Mouse (Mus musculus): ENCODE data around the gene Ccnf. TPM values are rescaled to one million over a fixed set of nuclear protein-coding genes. Genes with fewer than 3 reads are reported as not detected.

Gene Ccnf
- total RNA-seq, 4 experiments from 2014 or later, result 4.9 to 6.4 (median 5.3) TPM

DNA sequence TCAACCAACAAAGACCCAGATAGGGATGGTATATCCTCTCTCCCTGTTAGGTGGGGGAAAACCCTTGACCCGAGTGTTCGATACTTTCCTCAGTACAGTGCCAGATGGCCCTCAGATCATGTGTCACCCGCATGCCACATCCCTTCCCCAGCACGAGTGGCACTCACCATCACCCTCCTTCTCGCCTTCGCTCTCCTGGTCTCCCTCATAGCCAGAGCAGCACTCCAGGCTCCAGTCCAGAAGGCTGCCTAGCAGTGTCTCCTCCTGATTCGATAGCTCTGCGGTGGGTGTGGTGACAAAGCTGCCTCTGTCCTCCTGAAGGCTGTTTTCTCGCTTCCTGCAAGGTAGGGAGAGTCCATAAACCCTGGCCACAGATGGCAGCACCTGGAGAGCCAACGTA is 26.5 kb downstream of the Ccnf start:
- no peak for DNase-seq (ENCODE audit: low spot score in 2 of 2)

DNA sequence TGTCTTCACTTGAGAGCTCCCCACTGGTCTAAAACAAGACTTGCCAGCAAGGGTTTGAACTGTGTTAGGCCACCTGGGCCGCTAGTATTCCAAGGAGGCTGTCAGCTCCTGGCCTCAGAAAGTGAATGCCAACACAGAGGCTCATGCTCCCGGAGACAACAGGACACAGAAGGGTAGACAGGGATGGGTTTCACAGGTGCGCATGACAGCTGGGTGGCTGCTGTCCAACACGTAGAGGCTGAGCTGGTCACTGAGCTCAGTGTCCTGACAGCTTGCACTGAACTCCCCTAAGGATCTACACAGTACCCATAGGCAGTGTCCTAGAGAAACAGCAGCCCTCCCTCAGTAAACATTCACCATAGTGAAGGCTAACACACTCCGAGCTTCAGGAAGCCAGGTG is 27.8 kb downstream of the Ccnf start:
- no peak for DNase-seq (ENCODE audit: low spot score in 2 of 2)

DNA sequence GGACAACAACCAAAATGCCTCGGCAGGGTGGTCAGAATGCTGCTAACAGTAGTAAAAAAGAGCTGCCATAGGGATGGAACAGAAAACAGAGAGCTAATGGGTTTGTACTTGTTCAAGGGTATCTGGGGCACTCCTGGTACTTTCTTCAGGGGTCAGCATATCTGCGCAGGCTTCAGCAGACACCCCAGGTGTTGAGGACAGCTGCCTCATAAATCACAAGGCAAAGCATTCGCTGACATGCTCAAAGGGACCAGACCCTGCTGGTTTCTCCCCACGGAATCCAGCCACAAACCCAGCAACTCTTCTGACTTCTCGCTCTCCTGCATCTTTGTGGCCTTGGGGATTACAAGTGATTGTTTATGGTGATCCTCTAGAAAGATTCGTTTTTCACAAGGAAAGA is 28.6 kb downstream of the Ccnf start:
- DNase-seq (ENCODE audit: low spot score in 2 of 2), result no peak

DNA sequence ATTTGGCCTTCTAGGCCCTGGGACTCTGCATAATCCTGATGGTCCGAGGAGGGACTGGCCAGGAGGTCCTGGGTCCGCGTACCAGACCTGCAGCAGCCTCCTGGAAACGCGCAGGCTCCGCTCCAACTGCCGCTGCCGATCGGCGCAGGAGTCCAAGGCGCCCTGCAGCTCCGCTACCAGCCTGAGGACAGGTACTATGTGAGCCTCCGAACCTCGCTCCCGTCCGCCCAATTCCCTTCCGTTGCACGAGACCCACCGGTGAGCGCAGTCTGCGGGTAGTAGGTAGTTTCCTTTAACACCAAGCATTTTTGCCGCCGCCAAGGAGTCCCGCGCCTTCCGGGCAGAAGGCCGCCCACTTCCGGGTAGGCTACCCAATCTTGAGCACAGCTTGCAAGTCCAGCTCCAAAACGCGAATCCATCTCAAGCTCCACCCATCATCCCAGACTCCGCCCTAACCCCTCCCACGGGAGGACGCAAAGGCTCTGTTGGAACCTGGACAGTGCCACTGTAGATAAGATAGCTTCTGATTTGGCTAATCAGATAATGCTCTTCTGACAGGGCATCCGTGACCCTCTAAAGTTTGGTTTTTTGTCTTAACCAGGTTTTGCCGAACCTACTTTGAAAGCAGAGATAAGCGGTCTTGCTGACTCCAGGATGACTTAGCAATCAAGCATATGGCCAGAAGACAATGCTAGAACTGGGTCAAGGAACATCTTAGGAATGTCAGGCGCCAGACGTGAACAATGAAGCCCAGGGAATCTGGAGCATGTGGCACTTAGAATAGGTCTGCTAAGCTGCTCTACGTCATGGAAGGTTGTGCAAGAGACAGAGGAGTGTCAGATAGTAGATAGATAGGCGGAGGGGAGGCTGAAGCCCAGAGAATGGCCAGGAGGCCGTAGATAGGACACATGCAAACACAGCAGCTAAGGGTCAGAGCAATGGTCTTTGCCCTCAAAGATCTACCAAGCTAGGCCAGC is 30.6 kb downstream of the Ccnf start, which contains the start of gene Tedc2:
TSS of gene Tedc2 (minus strand) at position 417 of the 977 bp plus-strand sequence.
- peak; percentile 81 to 92 for DNase-seq (ENCODE audit: low spot score in 2 of 2)

DNA sequence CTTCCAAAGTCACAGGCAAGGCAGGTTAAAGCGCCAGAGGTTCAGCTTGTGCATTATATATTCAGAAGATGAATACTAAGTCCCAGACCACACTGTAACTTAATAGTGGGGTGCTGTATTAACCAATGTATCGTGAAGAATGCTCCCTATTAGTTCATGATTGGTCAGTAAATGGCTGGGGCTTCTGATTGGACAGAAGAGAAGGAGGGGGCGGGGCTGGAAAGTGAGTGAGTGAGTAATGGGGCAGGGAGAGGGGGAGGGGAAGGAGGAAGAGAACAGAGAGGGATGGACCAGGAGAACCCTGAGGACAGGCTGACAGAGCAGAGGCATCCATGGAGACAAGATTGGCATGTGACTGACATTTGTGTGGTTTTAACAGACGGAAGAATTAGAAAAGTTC is 34.4 kb downstream of the Ccnf start:
- DNase-seq (ENCODE audit: low spot score in 2 of 2), result no peak

DNA sequence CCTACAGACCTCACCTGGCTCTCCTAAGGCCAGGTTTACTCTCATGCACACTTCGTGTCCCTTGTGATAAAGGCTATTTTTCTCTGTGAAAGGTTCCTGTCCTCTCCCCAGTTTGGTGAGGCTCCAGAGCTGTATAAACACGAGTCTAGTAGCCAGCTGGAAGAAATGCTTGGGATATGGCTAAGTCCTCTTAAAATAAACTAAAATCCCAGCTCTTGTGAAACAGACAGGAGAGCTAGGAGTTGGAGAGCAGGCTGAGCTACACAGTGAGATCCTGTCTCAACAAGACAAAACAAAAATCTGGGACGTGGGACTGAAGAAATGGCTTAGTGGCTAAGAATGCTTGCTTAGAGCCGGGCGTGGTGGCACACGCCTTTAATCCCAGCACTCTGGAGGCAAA is 38.1 kb downstream of the Ccnf start:
- no peak for DNase-seq (ENCODE audit: low spot score in 2 of 2)

DNA sequence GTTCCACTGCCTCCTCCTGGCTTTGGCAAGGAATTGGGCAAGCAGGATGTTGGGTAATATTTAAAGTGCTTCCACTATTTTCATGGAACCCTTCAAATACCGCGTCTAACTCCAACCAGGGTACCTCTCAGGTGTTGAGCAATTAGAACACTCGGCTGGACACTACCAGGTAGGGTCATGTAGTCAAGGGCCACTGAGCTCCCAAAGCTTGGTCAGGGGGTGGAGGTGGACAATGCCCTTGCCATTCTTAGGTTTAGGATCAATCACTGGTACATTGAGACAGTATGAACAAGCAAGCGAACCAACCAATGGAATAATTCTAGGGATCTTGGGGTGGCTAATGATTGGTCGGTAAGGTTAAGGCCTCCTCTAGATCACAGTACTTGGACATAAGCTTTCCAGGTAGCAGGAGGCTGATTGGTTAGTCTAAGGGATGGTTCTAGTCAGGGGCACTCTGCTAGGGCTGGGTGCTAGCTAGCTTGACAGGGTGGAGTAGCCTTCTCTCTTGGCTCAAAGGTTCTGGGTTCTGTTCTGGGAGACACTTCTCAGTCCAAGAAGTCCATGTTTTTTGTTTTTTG is 38.8 kb downstream of the Ccnf start:
- no peak for DNase-seq (ENCODE audit: low spot score in 2 of 2)

DNA sequence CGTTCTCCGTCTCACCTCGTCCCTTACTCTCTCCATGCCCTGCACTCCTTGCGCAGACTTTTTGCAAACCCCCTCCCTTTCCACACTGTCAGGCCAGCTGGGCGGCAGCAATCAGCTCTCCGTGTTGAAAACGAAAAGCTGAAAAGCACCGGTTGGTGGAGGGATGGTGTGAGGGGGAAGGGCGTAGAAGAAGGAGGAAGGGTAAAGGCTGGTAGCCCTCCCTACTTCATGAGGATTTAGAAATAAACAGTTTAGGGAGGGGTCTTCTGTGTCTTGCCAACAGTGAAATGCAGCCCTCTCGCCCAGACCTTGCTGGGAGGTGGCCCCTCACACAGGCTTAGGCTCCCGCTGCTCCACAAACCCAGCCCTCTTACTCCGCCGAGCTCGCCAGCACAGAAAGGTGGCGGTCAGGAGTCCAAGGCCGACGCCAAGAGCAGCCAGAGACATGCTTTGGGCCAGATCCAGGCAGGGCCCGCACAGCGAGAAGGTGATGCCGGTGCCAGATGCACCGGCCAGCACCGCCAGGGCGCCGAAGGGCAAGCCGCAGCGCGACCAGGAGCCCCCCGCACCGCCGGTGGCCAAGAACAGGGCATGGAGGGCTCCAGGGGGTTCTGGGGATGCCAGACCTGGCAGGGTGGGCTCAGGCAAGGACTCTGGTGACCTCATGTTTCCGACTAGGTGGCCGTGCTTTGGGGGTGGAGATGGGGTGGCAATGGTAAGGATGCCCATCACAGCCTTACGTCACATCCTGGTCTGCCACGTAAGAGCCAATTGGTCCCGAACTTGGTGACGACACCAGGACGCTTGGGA is 39.4 kb downstream of the Ccnf start:
- DNase-seq (ENCODE audit: low spot score in 2 of 2), result peak; percentile 62 to 89

DNA sequence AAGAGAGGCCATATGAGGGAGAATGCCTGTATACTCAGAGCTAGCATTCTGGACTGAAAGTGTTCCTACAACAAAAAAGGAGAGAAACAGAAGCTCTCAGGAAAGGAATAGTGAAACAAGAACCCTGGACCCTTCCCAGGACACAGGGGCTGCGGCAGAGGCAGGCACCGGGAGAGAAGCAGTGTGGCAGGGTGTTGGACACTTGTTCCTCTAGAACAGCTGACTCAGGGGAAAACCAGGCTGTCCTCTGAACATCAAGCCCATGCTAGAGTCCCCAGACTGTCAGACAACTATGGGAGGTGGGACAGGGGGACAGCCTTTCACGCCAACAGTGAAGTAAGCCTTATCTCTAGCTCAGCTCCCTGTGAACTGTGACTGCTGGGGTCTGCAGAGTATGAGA is 40.7 kb downstream of the Ccnf start:
- DNase-seq (ENCODE audit: low spot score in 2 of 2), result no peak

DNA sequence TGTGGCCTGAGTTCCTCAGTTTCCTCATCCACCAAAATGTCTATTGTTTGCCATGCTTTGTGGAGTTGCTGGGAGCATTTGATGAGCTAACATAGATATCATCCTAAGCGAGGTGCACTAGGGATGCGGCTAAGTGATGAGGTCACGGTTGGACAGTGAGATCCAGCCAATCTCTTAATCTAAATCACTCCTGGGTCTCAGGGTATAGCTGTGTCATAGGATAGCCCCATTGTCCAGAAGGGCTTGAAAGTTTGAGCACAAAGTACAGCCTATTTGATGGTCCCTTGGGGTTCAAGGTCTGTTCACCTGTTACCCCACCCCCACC is 41.4 kb downstream of the Ccnf start:
- DNase-seq (ENCODE audit: low spot score in 2 of 2), result no peak

DNA sequence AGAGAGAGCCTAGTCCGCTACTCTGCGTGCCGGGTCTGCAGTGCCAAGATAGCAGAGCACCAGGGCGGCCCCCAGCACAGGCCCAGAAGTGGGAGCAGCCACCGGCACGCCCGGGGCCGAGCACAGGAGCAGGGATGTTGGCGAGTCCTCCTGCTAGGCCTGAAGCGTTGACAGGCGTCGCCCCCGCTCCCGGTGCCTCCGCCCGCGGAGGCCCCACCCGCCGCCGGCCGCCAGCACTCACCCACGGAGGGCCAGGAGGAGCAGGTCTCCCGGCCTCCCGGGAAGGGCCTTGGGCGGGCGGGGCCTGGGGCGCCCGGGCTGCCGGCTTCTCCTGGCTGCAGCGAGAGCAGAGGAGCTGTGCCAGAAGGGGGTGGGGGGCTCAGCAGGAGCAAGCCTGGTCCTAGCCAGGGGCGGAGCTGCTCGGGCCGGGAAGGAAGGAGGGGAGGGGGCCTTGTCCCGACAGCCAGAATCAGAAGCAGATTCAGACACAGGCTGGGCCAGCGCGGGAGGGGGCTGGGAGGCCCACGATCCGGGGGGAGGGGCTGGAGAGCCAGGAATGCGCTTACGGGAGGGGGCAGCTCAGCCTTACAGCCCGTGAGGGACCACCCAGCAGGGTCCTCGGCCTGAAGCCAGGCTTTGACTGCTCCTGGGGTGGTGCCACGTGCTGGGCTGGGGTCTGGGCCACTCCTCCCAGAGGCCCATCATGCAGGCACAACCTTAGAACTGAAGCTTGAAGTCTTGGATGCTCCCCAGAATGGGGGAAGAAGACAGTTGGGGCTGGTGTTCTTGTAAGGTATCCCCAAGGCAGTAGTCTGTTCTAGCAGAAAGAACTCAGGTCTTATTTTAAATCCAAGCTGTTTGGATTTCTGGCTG is 42.0 kb downstream of the Ccnf start, which contains the start of gene Ntn3:
TSS of gene Ntn3 (minus strand) at position 489 of the 873 bp plus-strand sequence.
- DNase-seq (ENCODE audit: low spot score in 2 of 2), result no peak

DNA sequence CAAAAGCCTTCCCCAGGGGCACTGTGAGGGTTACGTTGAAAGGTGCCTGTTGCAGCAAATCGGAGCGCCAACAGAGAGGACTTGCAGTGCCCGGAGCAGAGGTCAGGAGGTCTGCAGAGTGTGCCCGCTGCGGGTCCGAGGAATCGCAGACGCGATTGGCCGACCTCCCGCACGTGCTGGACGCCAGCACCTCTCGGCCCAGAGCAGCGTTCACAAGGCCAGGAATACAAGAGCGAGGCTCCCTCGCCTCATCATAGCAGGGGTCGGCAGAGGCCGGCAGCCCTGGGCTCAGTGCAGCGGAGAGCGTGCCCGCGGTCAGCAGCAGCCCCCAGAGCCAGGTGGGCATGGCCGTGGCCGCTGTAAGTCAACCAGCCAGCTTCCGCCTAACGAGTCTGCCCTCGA is 42.6 kb downstream of the Ccnf start:
- DNase-seq (ENCODE audit: low spot score in 2 of 2), result no peak

DNA sequence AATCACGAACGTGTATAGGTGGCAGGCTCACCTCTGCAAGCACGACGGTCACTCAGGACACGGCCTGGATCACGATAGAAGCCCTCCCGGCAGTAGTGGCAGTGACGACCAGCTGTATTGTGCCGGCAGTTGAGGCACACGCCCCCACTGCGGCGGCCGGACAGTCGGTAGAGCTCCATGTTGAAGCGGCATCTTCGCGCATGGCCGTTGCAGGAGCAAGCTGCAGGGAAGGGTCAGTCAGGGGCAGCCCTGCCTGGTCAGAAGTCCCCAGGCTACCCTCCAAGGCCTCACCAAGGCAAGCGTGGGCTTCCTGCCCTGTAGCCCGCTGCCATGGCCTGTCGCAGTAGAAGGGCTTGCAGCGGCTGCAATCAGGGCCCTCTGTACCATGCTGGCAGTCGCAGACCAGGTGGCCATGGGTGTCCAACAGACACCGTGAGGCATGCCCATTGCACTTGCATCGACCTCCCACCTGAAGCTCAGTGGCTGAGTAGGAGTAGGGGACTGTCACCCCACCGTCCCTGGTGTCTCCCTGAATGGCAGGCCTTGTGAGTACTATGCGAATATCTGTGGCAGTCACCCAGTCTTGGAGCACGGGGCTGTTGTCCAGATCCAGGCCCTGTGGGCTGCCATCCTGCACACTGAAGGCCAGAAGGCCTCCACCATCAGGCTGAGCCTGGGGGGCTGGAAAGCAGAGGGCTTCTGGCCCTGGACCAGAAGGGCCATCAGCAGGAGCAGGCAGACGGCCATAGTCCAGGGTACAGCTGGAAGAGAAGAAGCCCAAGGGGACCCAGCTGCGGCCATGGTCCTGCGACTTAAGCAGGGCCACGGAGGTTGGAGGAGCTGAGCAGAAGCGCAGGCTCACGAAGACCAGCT is 43.3 kb downstream of the Ccnf start:
- DNase-seq (ENCODE audit: low spot score in 2 of 2), result no peak

DNA sequence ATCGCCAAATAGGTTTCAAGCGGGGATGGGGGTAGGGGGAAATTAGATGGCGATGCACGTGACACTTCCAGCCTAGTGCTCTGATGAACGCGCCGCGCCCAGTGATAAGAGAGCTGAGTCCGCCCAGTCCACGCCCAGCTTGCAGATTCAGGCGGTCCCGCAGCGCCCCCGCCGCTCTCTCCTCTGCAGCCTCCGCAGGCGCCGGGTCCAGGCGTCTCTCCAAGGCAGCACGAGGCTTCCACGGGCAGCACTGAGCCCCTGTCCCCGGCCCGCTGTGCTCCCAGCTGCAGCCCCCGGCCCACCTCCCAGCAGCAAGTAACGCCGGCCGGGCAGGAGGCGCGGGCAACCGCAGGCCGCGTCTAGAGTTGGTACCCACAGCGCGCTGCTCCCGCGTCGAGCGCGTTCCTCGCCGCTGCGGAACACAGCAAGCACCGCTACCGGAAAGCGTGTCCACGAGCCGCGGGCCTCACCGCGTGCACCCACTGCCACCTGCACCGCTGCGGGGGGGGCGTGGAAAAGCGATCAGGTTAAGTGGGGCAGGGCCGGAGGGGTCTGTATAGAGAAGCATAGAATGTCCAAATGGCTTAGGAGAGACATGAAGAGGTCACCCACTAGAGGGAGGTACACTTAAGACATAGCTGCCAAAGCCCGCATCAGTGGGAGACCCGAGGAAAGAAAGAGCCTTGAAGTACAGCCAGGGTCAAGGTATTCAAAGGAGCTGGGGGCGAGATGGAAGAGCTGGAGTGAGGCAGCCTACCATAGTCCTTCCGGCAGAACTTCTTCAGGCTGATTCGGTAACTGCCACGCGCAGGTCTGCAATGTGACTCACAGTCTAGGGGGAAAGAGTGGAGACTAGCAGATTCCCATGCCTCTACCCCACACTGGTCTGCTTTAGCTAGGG is 44.6 kb downstream of the Ccnf start:
- peak; percentile 59 to 81 for DNase-seq (ENCODE audit: low spot score in 2 of 2)

DNA sequence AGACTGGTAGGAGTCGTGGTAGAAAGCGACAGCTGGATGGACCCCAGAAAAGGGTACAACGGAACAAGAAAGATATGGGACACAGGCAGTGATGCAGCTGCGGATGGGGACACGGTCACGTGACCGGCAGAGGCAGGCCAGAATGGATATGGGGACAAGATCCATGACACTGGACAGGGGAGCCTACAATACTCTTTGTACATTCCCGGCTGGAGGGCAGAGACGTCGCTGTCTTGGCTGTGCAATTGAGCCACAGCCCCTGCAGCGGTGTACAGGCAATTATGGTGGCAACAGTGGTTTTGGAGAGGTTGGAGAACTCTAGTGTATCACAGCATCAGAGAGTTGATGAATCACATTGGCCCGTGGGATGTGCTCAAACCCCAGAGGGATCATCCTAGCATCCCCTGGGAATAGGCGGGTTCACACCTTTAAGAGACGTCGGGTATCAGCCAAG is 45.3 kb downstream of the Ccnf start:
- DNase-seq (ENCODE audit: low spot score in 2 of 2), result peak in 1 of 2 experiments; percentile 67

DNA sequence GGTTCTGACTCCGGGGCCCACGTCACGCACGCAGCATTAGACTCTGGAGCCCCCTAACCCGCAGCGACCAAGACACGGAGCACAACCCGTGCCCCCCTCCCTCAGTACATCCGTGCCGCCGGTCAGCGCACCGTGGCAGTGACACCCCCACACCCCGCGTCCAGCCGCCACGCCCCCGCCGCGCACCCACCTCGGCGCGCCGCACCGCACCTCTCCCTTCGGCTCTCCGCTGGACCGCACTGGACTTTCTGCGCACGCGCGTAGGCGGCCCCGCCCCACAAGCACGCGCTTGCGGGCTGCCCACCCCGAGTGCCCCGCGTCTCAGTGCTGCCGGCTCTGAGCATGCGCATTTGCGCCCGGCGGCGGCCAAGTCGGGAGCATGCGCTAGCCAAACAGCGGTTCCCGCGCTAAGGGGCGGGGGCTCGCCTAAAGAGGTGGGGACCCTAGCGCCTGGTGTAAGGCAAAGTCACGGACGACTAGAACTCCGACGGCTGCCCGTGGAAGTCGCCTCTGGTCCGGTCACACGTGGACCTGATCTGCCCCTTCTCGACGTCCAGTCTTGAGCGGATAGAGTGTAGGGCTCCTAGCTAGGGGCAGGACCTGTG is 45.9 kb downstream of the Ccnf start, which contains the start of gene Tbc1d24:
TSS of gene Tbc1d24 (minus strand) at position 279 of the 605 bp plus-strand sequence.
- peak; percentile 90 to 93 for DNase-seq (ENCODE audit: low spot score in 2 of 2)

DNA sequence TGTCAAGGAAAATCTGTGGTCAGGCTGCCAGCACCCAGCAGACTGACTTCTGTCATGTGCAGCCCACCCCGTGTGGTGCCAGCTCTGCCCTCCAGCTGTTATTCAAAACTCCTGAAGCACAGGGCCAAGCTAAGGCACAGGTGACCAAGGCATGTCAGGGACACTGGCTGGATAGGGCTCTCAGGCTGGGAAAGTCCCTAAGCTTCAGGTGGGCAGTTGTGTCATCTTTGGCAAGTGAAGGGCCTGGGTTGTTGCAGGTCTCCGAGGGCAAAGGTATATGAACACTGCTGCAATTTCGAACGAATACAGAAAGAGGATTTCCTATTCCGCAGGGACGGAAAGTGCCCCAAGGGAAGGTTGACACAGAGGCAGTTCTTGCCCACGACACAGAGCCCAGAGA is 46.4 kb downstream of the Ccnf start:
- DNase-seq (ENCODE audit: low spot score in 2 of 2), result no peak
